Mouse (Mus musculus): ENCODE data around the gene Pcdh7. TPM values are rescaled to one million over a fixed set of nuclear protein-coding genes. Genes with fewer than 3 reads are reported as not detected.
A peak's percentile ranks its signal among the peaks of the same experiment; 100 is the strongest.

Gene Pcdh7
- polyA plus RNA-seq, 1 experiment from 2014 or later: 19.4 TPM

DNA sequence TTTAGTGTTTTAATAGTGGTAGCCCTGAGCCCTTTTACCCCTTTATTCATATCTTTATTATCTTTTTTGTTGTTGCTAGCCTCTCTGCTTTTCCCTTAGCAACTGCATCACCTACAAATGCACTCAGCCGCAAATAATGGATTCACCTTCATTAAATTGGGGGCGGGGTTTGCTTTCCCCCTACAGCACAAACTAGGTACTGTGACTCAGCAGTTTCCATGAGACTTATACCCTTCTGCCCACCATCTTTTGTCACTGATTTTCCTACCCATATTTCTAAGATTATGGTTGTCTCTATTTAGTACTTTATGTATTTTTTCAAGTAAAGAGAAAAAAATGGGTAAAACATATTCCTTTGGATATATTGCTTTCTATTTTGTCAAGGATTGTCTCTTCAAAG lies 56.7 kb downstream of the Pcdh7 start:
- Histone ChIP-seq H3K27me3 (ENCODE audit: control insufficient read depth, insufficient read depth, low read length) (no peaks in the 10 kb centered on the region), H3K27ac (ENCODE audit: low read depth, low read length) (no peak overlapping the region), H3K4me2 (no peak overlapping the region), H3K36me3 (ENCODE audit: control insufficient read depth, insufficient read depth, low read length) (no peaks in the 10 kb centered on the region), H3K4me1 (ENCODE audit: control insufficient read depth, insufficient read depth, low read length) (peaks cover 13% of the 10 kb centered on the region), H3K4me3 (ENCODE audit: low read depth, low read length) (no peak overlapping the region), H3K9me3 (replicated peaks; ENCODE audit: control insufficient read depth, low read length) (no peaks in the 10 kb centered on the region), H3K9ac (ENCODE audit: low read depth, low read length) (no peak overlapping the region)
- no peak for ATAC-seq (replicated peaks; ENCODE audit: insufficient number of reproducible peaks, low FRiP score, low TSS enrichment)
- WGBS (ENCODE audit: insufficient replicate concordance): 76% methylated on average over 2 of the region's 2 CpGs

DNA sequence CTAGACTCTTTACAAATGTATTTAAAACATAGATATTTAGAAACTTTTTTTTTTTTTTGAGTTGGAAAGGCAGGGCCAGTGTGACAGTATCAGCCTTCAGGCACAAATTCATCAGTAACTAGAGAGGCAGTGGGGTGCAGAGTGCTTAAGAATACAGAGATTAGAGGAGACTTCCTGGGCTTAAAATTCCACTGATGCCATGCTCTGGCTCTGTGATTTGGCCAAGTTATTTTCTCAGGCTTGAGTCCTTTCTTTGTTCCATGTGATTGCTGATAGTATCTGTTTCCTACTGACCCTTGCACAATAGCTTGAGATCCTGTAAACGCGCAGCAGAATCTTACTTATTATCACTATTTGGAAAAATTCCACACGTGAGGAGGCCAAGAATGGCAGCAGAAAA lies 60.3 kb downstream of the Pcdh7 start:
- Histone ChIP-seq H3K9ac (ENCODE audit: low read depth, low read length) (no peak overlapping the region), H3K27ac (ENCODE audit: low read depth, low read length) (0 out of 2 replicates have a peak overlapping the region, but pooled peaks have one; percentile 29), H3K4me3 (ENCODE audit: low read depth, low read length) (no peak overlapping the region), H3K4me1 (ENCODE audit: control insufficient read depth, insufficient read depth, low read length) (peaks cover 11% of the 10 kb centered on the region), H3K9me3 (replicated peaks; ENCODE audit: control insufficient read depth, low read length) (no peaks in the 10 kb centered on the region), H3K4me2 (0 out of 2 replicates have a peak overlapping the region, but pooled peaks have one; percentile 0), H3K27me3 (ENCODE audit: control insufficient read depth, insufficient read depth, low read length) (no peaks in the 10 kb centered on the region), H3K36me3 (ENCODE audit: control insufficient read depth, insufficient read depth, low read length) (no peaks in the 10 kb centered on the region)
- WGBS (ENCODE audit: insufficient replicate concordance): 16% methylated on average over 3 of the region's 3 CpGs
- 0 out of 2 replicates have a peak, but pooled peaks have one; percentile 49 for ATAC-seq (replicated peaks; ENCODE audit: insufficient number of reproducible peaks, low FRiP score, low TSS enrichment)

DNA sequence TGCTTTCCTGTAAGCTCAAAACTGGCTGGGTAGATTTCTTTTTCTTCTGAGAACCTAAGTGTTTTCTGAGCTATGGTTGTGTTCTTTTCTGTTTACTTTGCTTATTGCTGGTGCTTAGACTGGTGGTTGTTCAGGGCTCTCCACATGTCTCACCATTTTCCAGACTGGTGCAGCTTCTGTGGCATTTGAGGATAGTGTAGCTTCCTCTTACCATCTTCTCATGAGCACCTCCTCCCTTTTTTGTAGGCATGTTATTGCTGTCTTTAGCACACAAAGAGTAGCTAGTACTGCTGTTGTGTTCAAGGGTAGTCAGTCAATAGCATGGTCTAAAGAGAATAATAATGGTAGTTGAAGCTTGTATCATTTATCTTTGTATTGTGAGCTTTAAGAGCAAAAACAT lies 62.2 kb downstream of the Pcdh7 start:
- Histone ChIP-seq H3K4me2 (no peak overlapping the region), H3K36me3 (ENCODE audit: control insufficient read depth, insufficient read depth, low read length) (no peaks in the 10 kb centered on the region), H3K9me3 (replicated peaks; ENCODE audit: control insufficient read depth, low read length) (no peaks in the 10 kb centered on the region), H3K9ac (ENCODE audit: low read depth, low read length) (no peak overlapping the region), H3K4me1 (ENCODE audit: control insufficient read depth, insufficient read depth, low read length) (peaks cover 11% of the 10 kb centered on the region), H3K27me3 (ENCODE audit: control insufficient read depth, insufficient read depth, low read length) (no peaks in the 10 kb centered on the region), H3K27ac (ENCODE audit: low read depth, low read length) (no peak overlapping the region), H3K4me3 (ENCODE audit: low read depth, low read length) (no peak overlapping the region)
- no peak for ATAC-seq (replicated peaks; ENCODE audit: insufficient number of reproducible peaks, low FRiP score, low TSS enrichment)

DNA sequence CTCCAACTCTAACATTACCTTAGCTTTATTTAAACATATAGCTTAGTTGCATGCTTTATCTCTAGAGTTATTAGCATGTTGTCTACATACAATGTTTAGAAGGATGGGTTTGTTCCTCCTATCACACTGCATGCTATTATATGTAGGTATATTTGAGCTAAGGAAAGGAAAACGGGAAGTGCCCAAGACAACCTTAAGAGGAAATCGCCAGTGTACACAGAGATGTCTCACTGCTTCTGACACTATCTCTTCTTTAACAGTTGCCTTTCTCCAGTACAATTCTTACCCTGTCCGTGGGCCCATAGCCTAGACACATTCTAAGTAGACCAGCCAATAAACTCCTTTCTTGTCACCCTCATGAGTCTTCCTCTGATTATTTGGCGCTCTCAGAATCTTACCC lies 62.8 kb downstream of the Pcdh7 start:
- Histone ChIP-seq H3K4me1 (ENCODE audit: control insufficient read depth, insufficient read depth, low read length) (peaks cover 11% of the 10 kb centered on the region), H3K36me3 (ENCODE audit: control insufficient read depth, insufficient read depth, low read length) (no peaks in the 10 kb centered on the region), H3K27ac (ENCODE audit: low read depth, low read length) (no peak overlapping the region), H3K9me3 (replicated peaks; ENCODE audit: control insufficient read depth, low read length) (no peaks in the 10 kb centered on the region), H3K27me3 (ENCODE audit: control insufficient read depth, insufficient read depth, low read length) (no peaks in the 10 kb centered on the region), H3K4me3 (ENCODE audit: low read depth, low read length) (no peak overlapping the region), H3K9ac (ENCODE audit: low read depth, low read length) (no peak overlapping the region), H3K4me2 (no peak overlapping the region)
- ATAC-seq (replicated peaks; ENCODE audit: insufficient number of reproducible peaks, low FRiP score, low TSS enrichment): no peak
- 68% methylated on average over 4 of the region's 4 CpGs for WGBS (ENCODE audit: insufficient replicate concordance)

DNA sequence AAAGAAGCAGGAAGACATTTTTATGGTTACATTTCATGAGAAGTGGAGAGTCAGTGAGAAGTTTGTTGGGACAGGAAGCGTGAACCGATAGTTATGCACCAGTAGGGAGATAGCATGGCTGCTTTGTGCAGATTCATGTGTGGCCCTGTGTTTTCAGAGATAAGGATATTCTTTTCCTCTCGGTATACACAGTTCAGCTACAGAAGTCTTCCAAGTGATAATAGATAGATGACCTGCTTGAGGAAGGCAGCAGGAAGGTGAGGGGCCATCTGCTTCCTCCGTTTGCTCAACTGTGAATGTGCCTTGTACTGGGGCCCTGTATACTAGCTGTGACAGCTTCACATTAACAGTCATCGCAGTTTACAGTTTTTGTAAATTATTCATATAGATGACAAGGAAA lies 64.2 kb downstream of the Pcdh7 start:
- no peak overlapping the region for H3K4me2 ChIP-seq
- peak; percentile 92 for ATAC-seq (replicated peaks; ENCODE audit: insufficient number of reproducible peaks, low FRiP score, low TSS enrichment)
- no peak overlapping the region for H3K9ac ChIP-seq (ENCODE audit: low read depth, low read length)
- H3K36me3 ChIP-seq (ENCODE audit: control insufficient read depth, insufficient read depth, low read length): no peaks in the 10 kb centered on the region
- no peaks in the 10 kb centered on the region for H3K27me3 ChIP-seq (ENCODE audit: control insufficient read depth, insufficient read depth, low read length)
- H3K9me3 ChIP-seq (replicated peaks; ENCODE audit: control insufficient read depth, low read length): no peaks in the 10 kb centered on the region
- 36% methylated on average over 5 of the region's 5 CpGs for WGBS (ENCODE audit: insufficient replicate concordance)
- H3K4me1 ChIP-seq (ENCODE audit: control insufficient read depth, insufficient read depth, low read length): peaks cover 11% of the 10 kb centered on the region
- no peak overlapping the region for H3K4me3 ChIP-seq (ENCODE audit: low read depth, low read length)
- H3K27ac ChIP-seq (ENCODE audit: low read depth, low read length): peak overlapping the region; percentile 46

DNA sequence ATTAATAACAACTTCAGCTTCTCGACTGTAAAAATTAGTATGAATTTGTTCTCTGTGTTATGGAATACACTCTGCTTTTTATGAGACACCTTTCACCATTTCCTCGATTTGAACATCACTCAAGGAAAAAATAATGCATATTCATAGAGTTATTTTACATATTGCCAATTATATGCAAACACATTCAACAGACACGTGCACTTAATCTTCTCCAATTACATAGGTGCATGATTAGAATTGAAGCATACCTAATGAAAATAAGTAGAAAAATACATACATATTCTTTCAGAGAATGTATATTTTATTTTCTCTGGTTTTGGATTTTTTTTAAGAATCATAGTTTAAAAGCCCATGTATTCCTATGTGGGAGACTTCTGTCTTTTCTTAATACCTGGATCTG lies 64.8 kb downstream of the Pcdh7 start:
- Histone ChIP-seq H3K36me3 (ENCODE audit: control insufficient read depth, insufficient read depth, low read length) (no peaks in the 10 kb centered on the region), H3K4me3 (ENCODE audit: low read depth, low read length) (no peak overlapping the region), H3K27me3 (ENCODE audit: control insufficient read depth, insufficient read depth, low read length) (no peaks in the 10 kb centered on the region), H3K4me2 (no peak overlapping the region), H3K9me3 (replicated peaks; ENCODE audit: control insufficient read depth, low read length) (no peaks in the 10 kb centered on the region), H3K9ac (ENCODE audit: low read depth, low read length) (no peak overlapping the region), H3K27ac (ENCODE audit: low read depth, low read length) (no peak overlapping the region), H3K4me1 (ENCODE audit: control insufficient read depth, insufficient read depth, low read length) (peaks cover 11% of the 10 kb centered on the region)
- 73% methylated on average over 3 of the region's 3 CpGs for WGBS (ENCODE audit: insufficient replicate concordance)
- ATAC-seq (replicated peaks; ENCODE audit: insufficient number of reproducible peaks, low FRiP score, low TSS enrichment): no peak

DNA sequence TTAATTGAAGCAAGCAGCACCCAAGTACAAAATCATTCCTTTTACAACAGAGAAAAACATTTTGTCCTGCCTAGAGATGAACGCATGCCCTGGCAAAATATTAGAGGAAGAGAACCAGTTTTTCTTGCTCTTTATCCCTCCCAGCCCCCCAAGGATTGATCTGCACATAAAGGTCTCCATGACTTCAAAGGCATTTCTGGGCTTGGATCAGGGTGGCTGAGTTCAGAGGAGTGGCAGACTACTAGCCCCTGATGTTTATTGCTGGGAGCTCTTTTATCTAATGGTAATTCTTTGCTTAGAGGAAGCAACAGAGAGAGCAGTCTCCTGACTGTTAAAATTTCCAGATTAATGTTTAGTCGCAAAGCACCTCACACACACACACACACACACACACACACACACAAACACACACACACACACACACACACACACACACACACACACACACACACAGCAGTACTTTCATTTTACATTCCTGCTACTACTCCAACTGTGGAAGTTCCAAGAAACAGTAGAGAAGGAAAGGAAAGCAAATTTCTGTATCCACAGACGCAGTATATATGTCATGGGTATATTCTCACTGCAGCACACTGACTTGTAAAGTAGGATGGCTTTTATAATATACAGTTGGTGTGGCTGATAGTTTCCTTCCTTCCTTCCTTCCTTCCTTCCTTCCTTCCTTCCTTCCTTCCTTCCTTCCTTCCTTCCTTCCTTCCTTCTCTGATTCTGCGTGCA lies 71.2 kb downstream of the Pcdh7 start:
- no peak for ATAC-seq (replicated peaks; ENCODE audit: insufficient number of reproducible peaks, low FRiP score, low TSS enrichment)
- H3K4me3 ChIP-seq (ENCODE audit: low read depth, low read length): no peak overlapping the region
- H3K9ac ChIP-seq (ENCODE audit: low read depth, low read length): no peak overlapping the region
- H3K27ac ChIP-seq (ENCODE audit: low read depth, low read length): no peak overlapping the region
- H3K9me3 ChIP-seq (replicated peaks; ENCODE audit: control insufficient read depth, low read length): no peaks in the 10 kb centered on the region
- 71% methylated on average over 4 of the region's 4 CpGs for WGBS (ENCODE audit: insufficient replicate concordance)
- H3K27me3 ChIP-seq (ENCODE audit: control insufficient read depth, insufficient read depth, low read length): no peaks in the 10 kb centered on the region
- no peaks in the 10 kb centered on the region for H3K36me3 ChIP-seq (ENCODE audit: control insufficient read depth, insufficient read depth, low read length)
- H3K4me1 ChIP-seq (ENCODE audit: control insufficient read depth, insufficient read depth, low read length): 0 out of 2 replicates have a peak, but pooled peaks cover 2% of the 10 kb centered on the region
- no peak overlapping the region for H3K4me2 ChIP-seq

DNA sequence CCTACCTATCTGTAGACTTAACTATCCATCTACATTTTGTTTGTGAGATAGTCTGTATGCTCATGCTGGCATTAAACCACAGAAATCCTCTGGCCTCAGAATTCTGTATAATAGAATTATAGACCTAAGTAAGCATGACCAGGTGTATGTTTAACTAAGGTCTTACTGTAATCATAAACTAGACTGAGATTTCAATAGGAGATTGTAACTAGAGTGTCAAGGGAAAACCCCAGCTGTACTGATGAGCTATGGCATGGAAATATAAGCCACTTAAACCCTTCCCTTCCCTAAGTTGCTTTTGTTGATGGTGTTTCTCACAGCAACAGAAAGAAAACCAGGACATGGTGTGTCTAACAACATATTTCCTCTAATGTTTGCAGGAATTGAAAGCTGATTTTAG lies 78.6 kb downstream of the Pcdh7 start:
- no peak overlapping the region for H3K9ac ChIP-seq (ENCODE audit: low read depth, low read length)
- ATAC-seq (replicated peaks; ENCODE audit: insufficient number of reproducible peaks, low FRiP score, low TSS enrichment): no peak
- H3K27ac ChIP-seq (ENCODE audit: low read depth, low read length): no peak overlapping the region
- no peak overlapping the region for H3K4me3 ChIP-seq (ENCODE audit: low read depth, low read length)
- H3K4me2 ChIP-seq: no peak overlapping the region
- no peaks in the 10 kb centered on the region for H3K9me3 ChIP-seq (replicated peaks; ENCODE audit: control insufficient read depth, low read length)
- H3K36me3 ChIP-seq (ENCODE audit: control insufficient read depth, insufficient read depth, low read length): no peaks in the 10 kb centered on the region
- H3K4me1 ChIP-seq (ENCODE audit: control insufficient read depth, insufficient read depth, low read length): no peaks in the 10 kb centered on the region
- no peaks in the 10 kb centered on the region for H3K27me3 ChIP-seq (ENCODE audit: control insufficient read depth, insufficient read depth, low read length)

DNA sequence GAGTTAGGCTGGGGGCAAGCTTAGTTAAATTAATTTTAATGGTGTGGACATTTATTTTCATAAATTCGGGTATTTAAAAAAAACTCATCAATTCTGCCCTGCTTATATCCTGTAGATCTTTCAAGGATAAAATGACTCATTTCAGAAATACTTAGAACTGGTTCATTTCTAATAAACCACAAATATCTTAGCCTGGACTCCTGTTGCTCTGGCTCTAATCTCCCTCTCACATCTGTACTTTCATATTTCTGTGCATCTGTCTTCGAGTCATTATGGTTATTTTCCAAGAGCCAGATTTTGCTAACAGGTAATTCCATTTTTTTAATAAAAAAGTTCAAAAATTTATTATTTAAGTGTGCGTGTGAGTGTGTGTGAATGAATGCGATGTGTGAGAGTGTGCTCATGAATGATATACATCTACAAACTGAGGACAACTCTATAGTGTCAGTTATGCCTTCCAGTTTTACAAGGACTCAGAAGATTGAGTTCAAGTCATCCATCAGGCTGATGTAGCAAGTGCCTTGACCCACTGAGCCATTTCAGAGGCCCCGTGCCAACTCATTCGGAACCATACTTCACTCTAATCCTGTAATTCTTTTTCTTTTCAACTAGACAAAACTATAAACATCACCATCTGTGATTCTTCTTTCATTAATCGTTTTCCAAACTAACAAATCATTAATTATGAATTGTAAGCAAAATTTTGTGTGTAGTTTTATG lies 80.3 kb downstream of the Pcdh7 start:
- H3K9ac ChIP-seq (ENCODE audit: low read depth, low read length): no peak overlapping the region
- H3K36me3 ChIP-seq (ENCODE audit: control insufficient read depth, insufficient read depth, low read length): no peaks in the 10 kb centered on the region
- no peaks in the 10 kb centered on the region for H3K27me3 ChIP-seq (ENCODE audit: control insufficient read depth, insufficient read depth, low read length)
- no peak overlapping the region for H3K4me3 ChIP-seq (ENCODE audit: low read depth, low read length)
- no peaks in the 10 kb centered on the region for H3K4me1 ChIP-seq (ENCODE audit: control insufficient read depth, insufficient read depth, low read length)
- H3K9me3 ChIP-seq (replicated peaks; ENCODE audit: control insufficient read depth, low read length): no peaks in the 10 kb centered on the region
- no peak overlapping the region for H3K4me2 ChIP-seq
- ATAC-seq (replicated peaks; ENCODE audit: insufficient number of reproducible peaks, low FRiP score, low TSS enrichment): no peak
- H3K27ac ChIP-seq (ENCODE audit: low read depth, low read length): no peak overlapping the region
- 84% methylated on average over 7 of the region's 7 CpGs for WGBS (ENCODE audit: insufficient replicate concordance)

All from heart, embryonic 11.5 days (tissue).